Mouse (Mus musculus) layer of hippocampus, adult 8-10 months (tissue): ENCODE results near the gene Tomm7. TPM values are rescaled to one million over a fixed set of nuclear protein-coding genes. Genes with fewer than 3 reads are reported as not detected.
A peak's percentile ranks its signal among the peaks of the same experiment; 100 is the strongest.
"Not testable (repeated sequence)": the region's sequence is repeated elsewhere in the genome, so short reads cannot be mapped to it uniquely, and the experiment has no call there.

Source experiments
- DNase-seq, 2 experiments: peaks; one replicate each; pipeline ENCODE4 v3.0.0; 2022; ENCODE audit warnings: low spot score in 2 of 2
- total RNA-seq, 4 experiments: library from RNA; stranded (reverse); gene quantifications; 2 replicates each; pipeline ENCODE4 v1.2.4; 2022

Tomm7 gene
- total RNA-seq, 4 experiments from 2014 or later: 66.5 to 82.1 (median 75.2) TPM

- not testable (repeated sequence) for DNase-seq
Measured at GRCm38 (mm10) chr5:23852916-23853315, 9.0 kb upstream of the Tomm7 start.

- DNase-seq: not testable (repeated sequence)
Measured at GRCm38 (mm10) chr5:23851160-23851555, 7.2 kb upstream of the Tomm7 start.

GRCm38 (mm10) chr5:23850345-23851159, 6.6 kb upstream of the Tomm7 start:
- DNase-seq: peak; percentile 74 to 88

GRCm38 (mm10) chr5:23845141-23845540, 1.2 kb upstream of the Tomm7 start:
- DNase-seq: no peak

- DNase-seq: no peak
Measured at GRCm38 (mm10) chr5:23844531-23844841, 525 bp upstream of the Tomm7 start.

GRCm38 (mm10) chr5:23838158-23838557, 5.8 kb downstream of the Tomm7 start:
- no peak for DNase-seq

GRCm38 (mm10) chr5:23835691-23836090, 8.3 kb downstream of the Tomm7 start:
- not testable (repeated sequence) for DNase-seq

- DNase-seq: peak in 1 of 2 experiments; percentile 16
Measured at GRCm38 (mm10) chr5:23830897-23831752, 12.8 kb downstream of the Tomm7 start.

- no peak for DNase-seq
Measured at GRCm38 (mm10) chr5:23826321-23827004, 17.5 kb downstream of the Tomm7 start.

- no peak for DNase-seq
Measured at GRCm38 (mm10) chr5:23824171-23824733, 19.7 kb downstream of the Tomm7 start.

- no peak for DNase-seq
Measured at GRCm38 (mm10) chr5:23822306-23822705, 21.7 kb downstream of the Tomm7 start.

- DNase-seq: no peak
Measured at GRCm38 (mm10) chr5:23816681-23817080, 27.3 kb downstream of the Tomm7 start.

GRCm38 (mm10) chr5:23814841-23815240, 29.1 kb downstream of the Tomm7 start:
- DNase-seq: no peak

- DNase-seq: no peak
Measured at GRCm38 (mm10) chr5:23792726-23793125, 51.2 kb downstream of the Tomm7 start.

GRCm38 (mm10) chr5:23789078-23789612, 54.8 kb downstream of the Tomm7 start:
- DNase-seq: no peak

Other genes with a start within 250 kb of the Tomm7 start
- 100 to 1,000 TPM; 134 to 163 (median 150) TPM for gene Srpk2, start 159.5 kb downstream of the Tomm7 start, total RNA-seq
- gene Pus7, start 60.5 kb downstream of the Tomm7 start, total RNA-seq: 10 to 100 TPM; 15.9 to 22.4 (median 20.2) TPM
- gene Rint1, start 56.5 kb downstream of the Tomm7 start, total RNA-seq: 10 to 100 TPM; 17.4 to 24.2 (median 21.8) TPM
- 10 to 100 TPM; 24.2 to 28.1 (median 25.3) TPM for gene Fam126a, start 186.5 kb upstream of the Tomm7 start, total RNA-seq